Mouse (Mus musculus): ENCODE data around the gene Cacna1g. TPM values are rescaled to one million over a fixed set of nuclear protein-coding genes. Genes with fewer than 3 reads are reported as not detected.

Cacna1g gene
- total and polyA plus RNA-seq, 2 experiments from 2014 or later = 7.4 to 46.2 TPM

DNA sequence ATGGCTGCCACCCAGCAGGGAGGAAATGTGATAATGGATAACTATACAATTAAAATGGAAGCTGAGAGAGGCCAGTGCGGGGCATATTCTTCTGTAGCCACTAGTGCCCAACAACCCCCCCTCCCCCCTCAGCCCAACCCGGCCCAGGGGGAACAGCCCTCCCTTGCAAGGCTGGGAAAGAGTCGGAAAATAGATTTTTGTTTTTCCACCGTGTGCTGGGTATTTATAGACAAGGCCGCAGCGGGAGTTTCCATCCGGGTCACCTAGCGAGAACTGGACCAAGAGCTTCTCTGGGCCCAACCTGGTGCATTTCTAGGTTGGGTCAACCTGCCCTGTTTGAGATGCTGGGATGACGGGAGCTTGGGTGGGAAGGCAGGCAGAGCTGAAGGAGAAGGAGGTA lies 32.2 kb downstream of the Cacna1g start:
- no peak for DNase-seq (ENCODE audit: low spot score)
- no peak overlapping the region for H3K27ac ChIP-seq (ENCODE audit: low read depth)
- peaks cover 9% of the 10 kb centered on the region; the same call in 1 of the 2 replicates for H3K36me3 ChIP-seq (replicated peaks; ENCODE audit: control insufficient read depth, insufficient read depth, low read length)
- ATAC-seq (ENCODE audit: insufficient read depth, low read depth) = no peak; the same call in 1 of the 2 replicates
- no peak for TF ChIP-seq CTCF (IDR thresholded peaks at IDR 0.05; ENCODE audit: low read depth)
- no peak overlapping the region for H3K9ac ChIP-seq (replicated peaks; ENCODE audit: low read depth, low read length)
- no peaks in the 10 kb centered on the region for H3K27me3 ChIP-seq (ENCODE audit: control insufficient read depth, insufficient read depth, low read length)
- 0 out of 2 replicates have a peak, but pooled peaks cover 5% of the 10 kb centered on the region for H3K4me1 ChIP-seq (ENCODE audit: control insufficient read depth, insufficient read depth)
- H3K9me3 ChIP-seq (replicated peaks; ENCODE audit: control insufficient read depth, low read length) = no peaks in the 10 kb centered on the region
- H3K4me2 ChIP-seq (ENCODE audit: low read depth, low read length) = no peak overlapping the region
- no peak overlapping the region for H3K4me3 ChIP-seq (ENCODE audit: low read depth, low read length)
- WGBS = 50% methylated on average over 9 of the region's 9 CpGs

DNA sequence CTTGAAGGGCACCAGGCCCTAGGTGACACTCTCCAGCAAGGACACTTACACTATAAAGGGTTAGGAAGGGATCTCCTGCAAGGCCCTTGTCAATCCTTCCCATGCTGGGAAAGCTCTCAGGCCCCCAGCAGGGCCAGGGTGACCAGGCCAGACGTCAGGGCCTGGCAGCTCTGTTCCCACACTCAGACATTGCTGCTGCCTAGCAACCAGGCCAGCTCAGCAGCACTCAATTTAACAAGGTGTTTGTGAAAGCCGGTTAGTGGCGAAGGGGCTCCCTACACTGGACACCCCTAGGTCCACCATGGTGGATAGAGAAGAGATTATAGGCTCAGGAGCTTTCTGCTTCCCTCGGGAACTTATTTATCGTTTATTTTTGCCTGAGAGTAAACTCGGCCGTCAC lies 32.9 kb downstream of the Cacna1g start:
- H3K36me3 ChIP-seq (replicated peaks; ENCODE audit: control insufficient read depth, insufficient read depth, low read length) = peaks cover 9% of the 10 kb centered on the region; the same call in 1 of the 2 replicates
- 0 out of 2 replicates have a peak overlapping the region, but pooled peaks have one; percentile 20 for H3K9ac ChIP-seq (replicated peaks; ENCODE audit: low read depth, low read length)
- H3K4me3 ChIP-seq (ENCODE audit: low read depth, low read length) = no peak overlapping the region
- 0 out of 2 replicates have a peak, but pooled peaks cover 5% of the 10 kb centered on the region for H3K4me1 ChIP-seq (ENCODE audit: control insufficient read depth, insufficient read depth)
- ATAC-seq (ENCODE audit: insufficient read depth, low read depth) (peak; percentile 55), DNase-seq (ENCODE audit: low spot score) (peak; percentile 30)
- H3K27me3 ChIP-seq (ENCODE audit: control insufficient read depth, insufficient read depth, low read length) = no peaks in the 10 kb centered on the region
- TF ChIP-seq EP300 (IDR thresholded peaks at IDR 0.05; ENCODE audit: low read depth) (no peak), CTCF (IDR thresholded peaks at IDR 0.05; ENCODE audit: low read depth) (no peak)
- no peaks in the 10 kb centered on the region for H3K9me3 ChIP-seq (replicated peaks; ENCODE audit: control insufficient read depth, low read length)
- H3K4me2 ChIP-seq (ENCODE audit: low read depth, low read length) = no peak overlapping the region
- 41% methylated on average over 7 of the region's 7 CpGs for WGBS
- H3K27ac ChIP-seq (ENCODE audit: low read depth) = no peak overlapping the region

DNA sequence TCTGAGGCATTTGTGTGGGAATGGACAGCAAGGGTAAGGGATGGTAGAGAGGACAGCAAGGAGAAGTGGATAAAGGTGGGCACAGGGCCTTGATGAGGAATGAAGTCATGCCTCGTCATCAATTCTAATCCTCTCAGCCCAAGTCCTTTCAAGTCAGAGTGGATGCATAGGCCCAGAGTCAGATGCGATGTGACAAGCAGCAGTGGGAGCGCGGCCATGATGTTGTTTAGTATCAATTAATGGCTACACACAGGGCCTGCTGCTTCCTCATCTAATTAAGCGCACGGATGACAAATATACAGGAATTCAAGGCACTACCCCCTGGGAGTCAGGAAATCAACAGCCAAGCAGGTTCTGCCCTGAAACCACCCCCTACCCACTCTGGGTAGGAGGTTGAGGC lies 33.6 kb downstream of the Cacna1g start:
- H3K4me2 ChIP-seq (ENCODE audit: low read depth, low read length) = no peak overlapping the region
- no peak overlapping the region for H3K9ac ChIP-seq (replicated peaks; ENCODE audit: low read depth, low read length)
- TF ChIP-seq CTCF (IDR thresholded peaks at IDR 0.05; ENCODE audit: low read depth) = no peak
- TF ChIP-seq EP300 (IDR thresholded peaks at IDR 0.05; ENCODE audit: low read depth) = no peak
- ATAC-seq (ENCODE audit: insufficient read depth, low read depth) (no peak), DNase-seq (ENCODE audit: low spot score) (no peak)
- H3K4me3 ChIP-seq (ENCODE audit: low read depth, low read length) = no peak overlapping the region
- peaks cover 9% of the 10 kb centered on the region; the same call in 1 of the 2 replicates for H3K36me3 ChIP-seq (replicated peaks; ENCODE audit: control insufficient read depth, insufficient read depth, low read length)
- 92% methylated on average over 6 of the region's 6 CpGs for WGBS
- no peaks in the 10 kb centered on the region for H3K27me3 ChIP-seq (ENCODE audit: control insufficient read depth, insufficient read depth, low read length)
- no peak overlapping the region for H3K27ac ChIP-seq (ENCODE audit: low read depth)
- H3K4me1 ChIP-seq (ENCODE audit: control insufficient read depth, insufficient read depth) = 0 out of 2 replicates have a peak, but pooled peaks cover 5% of the 10 kb centered on the region
- no peaks in the 10 kb centered on the region for H3K9me3 ChIP-seq (replicated peaks; ENCODE audit: control insufficient read depth, low read length)

DNA sequence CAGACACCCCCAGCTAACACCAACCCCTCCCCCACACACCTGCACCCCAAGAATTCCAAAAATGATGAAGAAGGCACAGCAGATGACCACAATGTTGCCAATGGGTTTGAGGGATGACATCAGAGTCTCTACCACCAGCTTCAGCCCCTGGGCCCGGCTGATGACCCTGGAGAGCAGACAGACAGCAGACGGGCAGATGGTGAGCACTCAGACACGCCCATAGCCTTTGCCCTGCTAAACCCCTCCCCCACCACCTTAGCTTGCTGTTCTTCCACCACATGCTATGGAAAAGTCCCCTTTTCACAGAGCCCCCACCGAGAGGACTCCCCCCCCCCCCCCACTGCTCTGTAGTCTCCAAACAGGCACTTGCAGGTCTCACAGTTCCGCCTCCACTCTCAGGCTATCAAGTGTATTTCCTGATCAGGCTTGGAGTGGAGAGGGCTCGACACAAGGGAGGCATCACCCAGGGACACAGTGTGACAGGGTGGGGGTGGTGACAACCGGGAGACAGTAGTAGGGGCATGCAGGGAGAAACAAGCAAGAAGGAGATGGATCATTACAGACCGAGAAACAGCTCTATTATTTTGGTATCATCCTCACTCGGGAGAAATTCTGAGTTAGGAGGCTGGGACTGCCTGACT lies 44.9 kb downstream of the Cacna1g start:
- H3K4me3 ChIP-seq (ENCODE audit: low read depth, low read length) = no peak overlapping the region
- peaks cover 27% of the 10 kb centered on the region for H3K36me3 ChIP-seq (replicated peaks; ENCODE audit: control insufficient read depth, insufficient read depth, low read length)
- peaks cover 23% of the 10 kb centered on the region for H3K4me1 ChIP-seq (ENCODE audit: control insufficient read depth, insufficient read depth)
- ATAC-seq (ENCODE audit: insufficient read depth, low read depth) = 0 out of 2 replicates have a peak, but pooled peaks have one; percentile 18
- DNase-seq (ENCODE audit: low spot score) = no peak
- peak overlapping the region; percentile 68 for H3K27ac ChIP-seq (ENCODE audit: low read depth)
- 25% methylated on average over 9 of the region's 9 CpGs for WGBS
- no peak overlapping the region for H3K9ac ChIP-seq (replicated peaks; ENCODE audit: low read depth, low read length)
- TF ChIP-seq CTCF (IDR thresholded peaks at IDR 0.05; ENCODE audit: low read depth) (no peak), EP300 (IDR thresholded peaks at IDR 0.05; ENCODE audit: low read depth) (no peak)
- peaks cover 16% of the 10 kb centered on the region; the same call in 1 of the 2 replicates for H3K27me3 ChIP-seq (ENCODE audit: control insufficient read depth, insufficient read depth, low read length)
- H3K4me2 ChIP-seq (ENCODE audit: low read depth, low read length) = no peak overlapping the region
- no peaks in the 10 kb centered on the region for H3K9me3 ChIP-seq (replicated peaks; ENCODE audit: control insufficient read depth, low read length)

DNA sequence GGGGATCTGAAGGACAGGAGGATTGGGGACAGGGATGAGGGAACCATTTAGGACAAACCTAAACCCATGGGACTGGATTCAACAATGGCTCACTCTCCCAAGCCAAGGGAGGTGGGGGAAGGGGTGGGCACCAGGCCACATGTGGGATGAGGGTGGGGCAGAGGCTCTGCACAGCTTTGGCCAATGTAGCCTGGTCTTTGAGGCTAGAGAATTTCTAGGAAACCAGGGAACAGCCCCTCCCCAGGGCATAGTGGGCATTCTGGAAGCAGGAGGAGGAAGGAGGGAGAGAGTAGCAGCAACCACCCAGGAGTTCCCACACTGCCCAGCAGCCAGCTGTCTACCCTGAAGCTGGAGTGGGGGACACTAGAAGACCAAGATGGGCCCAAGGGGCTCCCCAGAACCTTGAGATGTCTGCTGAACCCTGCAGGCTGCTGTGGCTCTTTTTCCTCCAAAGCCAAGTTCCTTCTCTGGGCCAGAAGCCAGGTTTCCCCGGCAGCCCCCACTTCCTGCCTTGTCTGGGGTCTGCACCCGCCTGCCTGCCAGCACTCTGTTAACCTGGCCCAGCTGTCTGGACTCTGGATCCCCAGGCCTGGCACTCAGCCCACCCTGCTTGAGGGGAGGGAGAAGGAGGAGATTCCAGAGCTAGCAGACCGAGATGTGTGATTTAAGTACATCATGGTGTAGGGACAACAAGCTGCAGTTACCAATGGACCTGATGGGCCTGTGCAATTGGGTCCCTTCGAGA lies 45.7 kb downstream of the Cacna1g start:
- Histone ChIP-seq H3K9ac (replicated peaks; ENCODE audit: low read depth, low read length) (no peak overlapping the region), H3K4me2 (ENCODE audit: low read depth, low read length) (no peak overlapping the region), H3K4me1 (ENCODE audit: control insufficient read depth, insufficient read depth) (peaks cover 23% of the 10 kb centered on the region), H3K27ac (ENCODE audit: low read depth) (peak overlapping the region; percentile 68), H3K9me3 (replicated peaks; ENCODE audit: control insufficient read depth, low read length) (no peaks in the 10 kb centered on the region), H3K27me3 (ENCODE audit: control insufficient read depth, insufficient read depth, low read length) (0 out of 2 replicates have a peak, but pooled peaks cover 8% of the 10 kb centered on the region), H3K4me3 (ENCODE audit: low read depth, low read length) (no peak overlapping the region), H3K36me3 (replicated peaks; ENCODE audit: control insufficient read depth, insufficient read depth, low read length) (peaks cover 22% of the 10 kb centered on the region)
- 1% methylated on average over 4 of the region's 4 CpGs for WGBS
- ATAC-seq (ENCODE audit: insufficient read depth, low read depth) = peak; percentile 87
- TF ChIP-seq EP300 (IDR thresholded peaks at IDR 0.05; ENCODE audit: low read depth) (no peak), CTCF (IDR thresholded peaks at IDR 0.05; ENCODE audit: low read depth) (no peak)
- DNase-seq (ENCODE audit: low spot score) = peak; percentile 78
